Mouse (Mus musculus) lung, postnatal 25 days (tissue): ENCODE measurements at regions not wholly inside any gene's neighbourhood (a gene's known extent, or its start where the extent isn't known, plus 50 kb on each side); places are given as distances from the start of the nearest gene placed in this dataset.

ENCODE experiments used
- DNase-seq: peaks from one replicate; pipeline ENCODE4 v3.0.0; 2022; ENCODE audit warnings: low spot score

DNA sequence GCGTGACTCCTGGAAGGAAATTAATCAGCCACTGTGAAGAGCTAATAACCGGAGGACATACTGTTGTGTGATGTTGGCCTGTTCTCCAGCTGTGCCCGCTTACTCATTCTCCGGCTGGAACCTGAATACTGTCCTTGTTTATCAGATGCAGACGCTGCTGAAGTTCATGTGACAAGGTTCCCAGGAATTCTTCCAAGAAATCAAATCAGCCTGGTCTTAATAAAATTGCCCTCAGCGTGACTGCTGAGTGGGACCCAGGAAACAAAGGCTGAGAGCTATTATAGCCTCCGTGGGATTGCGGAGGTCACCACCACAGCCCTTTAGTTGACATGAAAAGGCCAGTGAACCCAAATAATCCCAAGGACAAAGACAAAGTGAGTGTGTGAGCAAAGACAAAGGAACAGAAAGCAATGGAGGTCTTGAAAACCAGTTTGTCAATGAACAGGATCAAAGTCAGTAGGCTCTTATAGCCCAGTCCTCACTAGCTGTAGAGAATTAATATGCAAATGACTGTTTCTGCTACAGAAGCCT is 460.9 kb upstream of the Intu start:
- DNase-seq: no peak

DNA sequence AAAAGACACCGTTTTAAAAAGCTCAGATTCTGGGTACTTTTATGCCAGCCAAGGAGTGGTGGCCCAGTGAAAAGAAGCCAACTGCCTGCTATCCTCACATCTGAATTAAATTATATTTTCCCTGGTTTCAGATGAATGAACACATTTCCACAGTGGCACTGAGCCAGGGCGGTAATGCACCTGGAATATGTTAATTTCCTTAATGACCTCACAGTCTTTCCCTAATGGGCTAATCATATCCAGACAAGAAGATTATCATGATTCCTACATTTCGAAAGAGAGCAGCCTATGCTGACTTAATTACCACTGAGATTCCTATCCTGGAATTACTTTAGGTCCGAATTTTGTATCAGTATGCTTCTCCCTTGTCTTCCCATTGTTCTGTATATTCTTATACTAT is 454.3 kb upstream of the Intu start:
- no peak for DNase-seq

DNA sequence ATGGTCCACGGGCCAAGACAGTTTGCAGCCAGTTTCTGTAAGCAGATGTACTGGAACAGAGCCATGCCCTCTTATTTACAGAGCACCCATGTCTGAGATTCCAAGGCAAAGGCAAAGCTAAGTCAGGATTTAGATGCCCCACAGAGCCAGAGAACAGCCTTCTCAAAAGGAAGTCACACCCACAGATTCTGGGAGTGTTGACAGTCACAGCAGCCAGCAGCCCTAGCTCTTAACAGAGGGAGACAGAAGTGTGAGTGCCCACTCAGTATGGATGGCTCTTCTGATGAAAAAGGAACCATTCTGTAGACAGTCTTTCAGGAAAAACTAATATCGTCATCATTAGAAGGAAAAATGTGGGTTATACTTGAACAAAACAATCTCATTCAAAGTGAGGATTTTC is 446.0 kb upstream of the Intu start:
- no peak for DNase-seq

GRCm38 (mm10) chr3:40091773-40092343 is 439.2 kb upstream of the Intu start:
- no peak for DNase-seq

- DNase-seq: no peak
These were observed 438.2 kb upstream of the Intu start for GRCm38 (mm10) chr3:40092765-40093368.

- DNase-seq: no peak
These were observed 437.0 kb upstream of the Intu start for GRCm38 (mm10) chr3:40094040-40094439.

GRCm38 (mm10) chr3:40094701-40095100 is 436.4 kb upstream of the Intu start:
- DNase-seq: no peak

DNA sequence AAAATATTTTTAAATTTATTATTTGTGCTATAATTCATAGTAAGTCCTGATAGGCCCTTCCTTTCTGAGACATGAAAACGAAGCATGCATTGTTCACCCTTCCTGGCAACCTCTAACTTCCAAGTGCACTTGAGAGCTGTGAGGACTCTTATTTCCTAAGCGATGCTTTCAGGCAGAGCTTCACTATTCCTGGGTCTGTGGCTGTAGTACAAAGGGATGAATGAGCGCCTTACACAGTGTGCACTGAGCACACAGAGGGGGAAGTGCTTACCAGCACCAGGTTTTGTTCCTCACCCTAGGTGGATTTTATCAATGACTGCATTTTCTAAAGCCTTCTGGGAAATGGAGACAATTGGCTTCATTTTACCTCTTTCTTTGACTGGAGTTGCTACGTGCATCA is 428.4 kb upstream of the Intu start:
- DNase-seq: no peak

GRCm38 (mm10) chr3:40114811-40115210 is 416.3 kb upstream of the Intu start:
- no peak for DNase-seq

DNA sequence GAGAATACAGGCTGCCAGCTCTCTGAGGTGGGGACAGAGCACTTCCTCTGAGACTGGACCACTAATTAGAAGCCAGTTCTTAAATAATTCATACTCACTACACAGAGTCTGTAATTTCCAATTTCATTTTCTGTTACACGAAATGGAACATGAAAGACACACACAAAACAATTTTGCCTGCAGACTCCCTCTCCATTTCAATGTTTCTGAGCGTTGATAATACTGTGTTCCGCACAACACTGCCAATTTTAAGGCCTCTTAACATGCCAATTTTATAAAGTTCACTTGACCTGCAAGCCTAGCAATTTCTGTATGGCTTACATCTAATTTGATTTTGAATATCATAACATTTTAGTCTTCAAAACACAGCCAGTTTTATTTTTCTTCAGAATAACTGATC is 412.5 kb upstream of the Intu start:
- DNase-seq: no peak

DNA sequence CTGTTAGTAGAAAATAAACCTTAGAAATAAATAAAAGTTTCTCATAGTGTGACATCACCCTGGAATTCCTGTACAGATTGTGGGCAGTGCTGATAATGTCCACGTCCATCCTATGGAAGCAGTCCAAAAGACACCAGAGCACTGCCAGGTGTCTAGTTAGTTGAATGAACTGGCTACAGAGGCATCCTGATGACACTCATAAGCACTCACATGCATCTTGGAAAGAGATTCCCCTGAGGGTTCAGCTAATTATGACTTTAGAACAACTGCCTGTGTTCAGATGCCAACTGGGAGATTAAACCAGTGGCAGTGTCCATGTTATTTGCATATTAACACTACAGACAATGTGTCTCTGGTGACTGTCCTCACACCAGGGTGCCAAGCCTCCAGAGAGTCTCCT is 411.6 kb upstream of the Intu start:
- DNase-seq: no peak

DNA sequence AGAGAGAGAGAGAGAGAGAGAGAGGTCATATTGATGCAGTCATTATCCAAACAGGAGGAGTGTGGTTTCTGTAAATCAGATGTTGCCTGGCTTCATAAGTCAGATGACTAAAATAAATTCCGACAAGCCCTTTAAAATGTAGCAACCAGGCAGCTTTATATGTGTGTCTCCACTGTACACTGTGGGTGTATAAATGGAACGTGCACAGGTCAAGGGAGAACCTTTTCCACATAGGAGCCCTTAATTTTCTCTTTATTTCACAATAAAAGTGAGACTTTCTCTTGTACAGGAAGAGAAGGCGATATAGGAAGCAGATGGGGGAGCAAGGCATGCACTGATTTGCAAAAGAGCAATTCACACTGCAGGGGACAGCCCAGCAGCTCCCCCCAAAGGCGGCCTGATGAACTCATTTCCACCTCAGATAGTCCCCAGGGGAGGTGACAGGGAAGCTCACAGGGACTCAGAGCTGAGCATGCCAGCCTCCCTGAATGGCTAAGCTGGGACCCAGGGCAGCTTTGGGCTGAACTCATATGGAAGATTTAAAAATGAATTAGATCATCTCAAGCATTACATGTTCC is 410.7 kb upstream of the Intu start:
- DNase-seq: no peak

DNA sequence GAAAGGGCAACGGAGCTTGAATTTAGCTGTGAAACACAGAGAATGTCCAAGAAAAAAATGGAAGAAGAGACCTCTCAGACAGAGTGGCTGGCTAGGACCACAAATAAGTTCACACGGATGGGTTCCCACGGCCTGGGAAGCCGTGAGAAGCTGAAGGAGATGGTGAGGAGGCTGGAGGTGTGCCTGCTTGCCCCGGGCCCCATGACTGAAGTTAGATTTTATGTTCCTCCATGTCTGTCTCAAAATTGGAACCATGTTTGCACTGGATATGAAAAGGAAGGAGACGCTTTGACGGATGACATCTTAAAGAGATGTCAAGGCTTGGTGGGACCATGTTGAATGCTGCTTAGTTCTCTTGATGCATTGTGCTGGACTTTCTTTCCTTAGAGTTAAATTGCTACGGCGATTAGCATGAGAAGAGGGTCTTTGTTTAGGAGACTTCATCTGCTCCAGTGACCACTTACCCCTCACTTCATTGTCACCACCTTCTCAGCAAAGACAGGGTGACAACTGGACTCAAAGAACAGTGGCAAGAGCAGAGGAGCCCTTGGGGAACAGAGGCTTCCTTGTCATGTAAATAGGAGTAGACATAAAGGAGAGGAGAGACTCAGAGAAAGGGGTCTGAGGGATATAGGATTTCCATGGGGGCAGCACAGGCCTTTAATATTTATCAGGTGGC is 407.4 kb upstream of the Intu start:
- DNase-seq: no peak

GRCm38 (mm10) chr3:40126903-40127302 is 404.2 kb upstream of the Intu start:
- DNase-seq: no peak

DNA sequence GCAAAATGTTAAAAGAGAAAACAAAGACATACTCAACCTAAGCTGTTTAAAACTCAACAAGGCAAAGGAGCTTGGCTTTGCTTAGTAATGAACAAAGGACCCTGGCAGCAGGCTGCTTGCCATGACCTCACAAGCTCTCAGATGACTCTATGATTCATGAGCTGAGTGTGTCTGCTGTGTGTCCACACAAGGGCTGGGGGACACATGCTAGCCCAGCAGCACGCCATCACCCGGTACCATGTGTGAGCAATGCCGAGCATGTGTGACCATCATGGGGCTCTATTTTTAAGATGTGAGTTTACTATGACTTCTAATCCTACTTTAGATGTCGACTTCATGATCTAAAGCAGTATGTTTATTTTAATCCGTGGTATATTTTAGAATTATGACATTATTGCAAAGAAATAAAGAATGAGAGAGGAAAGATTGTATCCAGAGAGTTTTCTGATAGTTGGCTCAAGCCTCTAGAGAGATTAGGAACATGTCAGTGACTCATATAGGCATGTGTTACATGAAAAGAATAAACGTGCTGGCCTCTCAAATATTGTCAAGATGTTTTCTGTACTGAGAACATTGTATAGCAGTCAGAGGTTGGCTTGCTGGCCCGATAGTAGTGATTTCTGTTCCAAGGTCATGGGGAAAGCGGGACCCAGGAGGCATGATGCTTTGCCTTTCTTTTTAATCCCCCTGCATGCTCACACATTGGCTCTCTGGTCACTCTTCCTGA is 400.1 kb upstream of the Intu start:
- DNase-seq: no peak

DNA sequence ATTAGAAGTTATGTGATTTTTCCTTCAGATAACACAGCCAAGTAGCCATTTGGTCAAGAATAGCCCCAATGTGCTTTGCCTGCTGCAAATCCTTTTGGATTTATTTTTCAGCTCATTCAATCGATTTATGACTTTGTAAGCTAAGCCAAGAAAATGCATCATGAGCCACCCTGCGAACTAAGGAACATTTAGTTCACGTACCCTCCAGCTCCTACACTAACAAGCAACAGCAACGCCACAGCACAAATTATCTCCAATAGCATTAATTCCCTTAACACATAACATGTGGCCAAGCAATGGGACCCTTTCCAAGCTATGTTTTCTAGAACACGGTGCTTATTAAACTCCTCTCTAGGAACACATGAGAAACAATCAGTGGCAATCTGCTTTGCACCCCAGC is 392.4 kb upstream of the Intu start:
- DNase-seq: no peak

- DNase-seq: no peak
These were observed 388.9 kb upstream of the Intu start for GRCm38 (mm10) chr3:40142229-40142628.

DNA sequence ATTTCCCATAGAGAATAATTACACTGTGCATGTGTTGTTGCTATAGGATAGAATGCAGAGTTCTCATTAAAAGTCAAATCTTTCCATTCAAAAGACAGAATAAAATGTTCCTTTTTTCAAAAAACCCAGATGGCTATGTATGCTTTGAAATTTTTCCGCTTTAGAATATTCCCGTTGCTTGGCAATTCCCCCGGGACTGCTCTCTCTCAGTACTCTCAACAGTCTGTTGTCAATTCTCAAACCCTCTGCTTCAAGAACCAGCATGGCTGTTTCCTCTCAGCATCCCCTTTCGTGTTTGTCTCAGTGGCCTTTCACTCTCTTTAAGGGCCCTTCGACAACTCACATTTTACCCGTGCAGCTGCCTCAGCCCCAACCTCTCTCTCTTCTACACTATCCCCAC is 372.5 kb upstream of the Intu start:
- DNase-seq: no peak

DNA sequence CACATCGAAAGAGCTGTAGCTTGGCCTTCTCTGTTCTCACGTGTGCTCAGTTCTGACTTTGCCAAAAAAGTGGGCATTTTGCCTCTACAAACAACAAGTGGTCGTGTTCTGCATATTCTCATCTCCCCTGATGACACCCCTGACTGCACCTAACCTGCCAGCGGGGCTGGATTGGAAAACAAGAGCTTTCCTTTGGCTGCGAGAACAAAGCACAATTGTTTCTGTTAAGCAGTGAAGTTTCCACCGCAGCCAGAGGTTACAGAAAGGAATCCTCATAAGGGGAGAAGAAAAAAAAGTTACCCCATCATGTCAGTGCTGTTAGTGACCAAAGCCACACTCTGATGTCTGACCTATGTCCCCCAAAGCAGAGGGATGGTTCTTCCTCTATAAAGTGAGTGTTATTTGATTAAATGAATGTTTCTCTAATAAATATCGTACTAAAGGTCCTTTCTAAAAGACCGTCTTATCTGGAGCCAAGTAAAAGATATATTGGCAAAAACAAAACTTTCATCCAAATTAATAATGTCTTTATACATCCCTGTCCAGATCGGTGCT is 371.4 kb upstream of the Intu start:
- no peak for DNase-seq

GRCm38 (mm10) chr3:40164181-40164580 is 366.9 kb upstream of the Intu start:
- DNase-seq: no peak

- DNase-seq: no peak
These were observed 363.0 kb upstream of the Intu start for GRCm38 (mm10) chr3:40167970-40168626.

DNA sequence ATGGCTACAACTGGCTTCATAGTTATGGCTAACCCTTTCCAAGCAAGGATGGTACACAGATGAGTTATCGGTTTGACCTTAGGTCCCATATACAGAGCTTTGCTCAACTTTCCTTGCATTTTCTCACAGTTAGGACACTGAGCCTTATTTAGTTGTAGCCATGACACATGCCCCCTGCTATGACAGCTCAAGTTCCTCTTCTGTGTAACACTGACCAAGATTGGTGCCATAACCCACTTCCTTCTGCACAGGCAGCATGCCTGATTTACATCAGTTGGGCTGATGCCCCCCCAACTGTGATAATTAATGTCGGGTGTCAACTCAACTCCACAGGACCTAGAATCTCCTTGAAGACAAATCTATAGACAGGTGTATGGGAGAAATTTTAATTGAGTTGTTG is 361.5 kb upstream of the Intu start:
- no peak for DNase-seq
